Comparison of ENCODE assay signal across 16 mouse cellular contexts in genomic region chr3:9518936-9519335, GRCm38 (mm10).
DNase-seq lines count a peak whose midpoint lies in the region; ATAC-seq and TF ChIP-seq lines count a peak whose summit lies in the region.
"Had no signal": no experiment of that assay in that cellular context is flagged by ENCODE, and none has a peak within 500 bp of the region (broad histone marks: within the 10 kb centered on the region; RNA-seq: fewer than 3 reads in every experiment).

No protein-coding gene starts in this region.

- H3K27me3 ChIP-seq in kidney, embryonic 16.5 days (ENCODE audit: insufficient read depth, low read length) = no peaks in the 10 kb centered on the region
- H3K27me3 ChIP-seq in ES-Bruce4 (ENCODE audit: control insufficient read depth, insufficient read depth, low read length, poor library complexity, severe bottlenecking) = no peaks in the 10 kb centered on the region
- H3K27me3 ChIP-seq in limb, embryonic 13.5 days = no peaks in the 10 kb centered on the region

- no peak for TF ChIP-seq POLR2A in ES-Bruce4 (IDR thresholded peaks at IDR 0.05; ENCODE audit: insufficient read depth, low read length)

- no peaks in the 10 kb centered on the region for H3K9me3 ChIP-seq in kidney, embryonic 16.5 days (ENCODE audit: low read length)
- no peaks in the 10 kb centered on the region for H3K9me3 ChIP-seq in ES-Bruce4 (replicated peaks; ENCODE audit: control insufficient read depth, insufficient read depth, low read length, poor library complexity, severe bottlenecking)
- no peaks in the 10 kb centered on the region for H3K9me3 ChIP-seq in limb, embryonic 13.5 days
- H3K9me3 ChIP-seq: forebrain, embryonic 10.5 days had no signal

- H3K4me2 ChIP-seq in kidney, embryonic 16.5 days (replicated peaks; ENCODE audit: low read depth, low read length) = no peak overlapping the region
- 0 out of 2 replicates have a peak overlapping the region, but pooled peaks have one; percentile 50 for H3K4me2 ChIP-seq in limb, embryonic 13.5 days (replicated peaks)
- H3K4me2 ChIP-seq: hindbrain, embryonic 14.5 days; liver, embryonic 11.5 days; midbrain, embryonic 11.5 days had no signal

- peaks cover 54% of the 10 kb centered on the region for H3K4me1 ChIP-seq in kidney, embryonic 16.5 days (ENCODE audit: insufficient read depth, low read length)
- H3K4me1 ChIP-seq in ES-Bruce4 (ENCODE audit: control insufficient read depth, insufficient read depth, low read length) = peaks cover 16% of the 10 kb centered on the region
- H3K4me1 ChIP-seq in limb, embryonic 13.5 days = peaks cover 78% of the 10 kb centered on the region

- H3K9ac ChIP-seq in kidney, embryonic 16.5 days (replicated peaks; ENCODE audit: low read length) = no peak overlapping the region
- no peak overlapping the region for H3K9ac ChIP-seq in ES-Bruce4 (ENCODE audit: low read depth, poor library complexity, severe bottlenecking)
- H3K9ac ChIP-seq in limb, embryonic 13.5 days = no peak overlapping the region
- H3K9ac ChIP-seq: hindbrain, embryonic 14.5 days had no signal

- H3K27ac ChIP-seq in kidney, embryonic 16.5 days (ENCODE audit: low read length) = peak overlapping the region; percentile 65; the same call in 1 of the 2 replicates
- H3K27ac ChIP-seq in ES-Bruce4 (ENCODE audit: insufficient read depth, low read length) = peak overlapping the region; percentile 76; the same call in 1 of the 2 replicates
- H3K27ac ChIP-seq in limb, embryonic 13.5 days = no peak overlapping the region; the same call in 1 of the 2 replicates
- H3K27ac ChIP-seq: forebrain, embryonic 10.5 days; hindbrain, embryonic 14.5 days had no signal

- no peak for ATAC-seq in kidney, embryonic 16.5 days (ENCODE audit: low FRiP score, low TSS enrichment)
- ATAC-seq in limb, embryonic 13.5 days (ENCODE audit: low FRiP score, low read depth) = no peak

- intact Hi-C loops in left cerebral cortex, postnatal 36 days (cut with DNase I) = no loop called here

- 93% methylated on average over 7 of the region's 7 CpGs for WGBS in kidney, embryonic 16.5 days
- WGBS in limb, embryonic 13.5 days = 87% methylated on average over 7 of the region's 7 CpGs

- TF ChIP-seq EP300 in ES-Bruce4 (IDR thresholded peaks at IDR 0.05; ENCODE audit: insufficient read depth, low read depth, low read length) = no peak

- no peak for TF ChIP-seq CTCF in ES-Bruce4 (IDR thresholded peaks at IDR 0.05; ENCODE audit: low read depth, low read length)

- no peak overlapping the region for H3K4me3 ChIP-seq in kidney, embryonic 16.5 days (ENCODE audit: low read length)
- no peak overlapping the region for H3K4me3 ChIP-seq in ES-Bruce4 (ENCODE audit: low read depth, low read length)
- H3K4me3 ChIP-seq in limb, embryonic 13.5 days = no peak overlapping the region
- H3K4me3 ChIP-seq: forebrain, embryonic 10.5 days had no signal

- H3K36me3 ChIP-seq in kidney, embryonic 16.5 days (ENCODE audit: insufficient read depth, low read length) = no peaks in the 10 kb centered on the region
- H3K36me3 ChIP-seq in ES-Bruce4 (ENCODE audit: control insufficient read depth, insufficient read depth, low read length, poor library complexity, severe bottlenecking) = no peaks in the 10 kb centered on the region
- H3K36me3 ChIP-seq in limb, embryonic 13.5 days = no peaks in the 10 kb centered on the region
- H3K36me3 ChIP-seq: forebrain, embryonic 10.5 days had no signal

- DNase-seq in kidney, postnatal 14 days = no peak
- DNase-seq in ZHBTc4 (ENCODE audit: low read depth, low spot score) = peak; percentile 49
- no peak for DNase-seq in thymus, postnatal 4 days
- DNase-seq in left cerebral cortex, postnatal 36 days (ENCODE audit: low spot score in 2 of 2) = no peak
- DNase-seq: cerebellum, postnatal 25 days; kidney, adult 11 months; lung, postnatal 14 days; right cerebral cortex, postnatal 14 days; thymus, adult 18-20 months had no signal
